ENCODE assay signal across 9 mouse cellular contexts in genomic region chr13:54282149-54282860, GRCm38 (mm10).
DNase-seq lines count a peak whose midpoint lies in the region; ATAC-seq and TF ChIP-seq lines count a peak whose summit lies in the region.
"Had no signal": no experiment of that assay in that cellular context is flagged by ENCODE, and none has a peak within 500 bp of the region (broad histone marks: within the 10 kb centered on the region; RNA-seq: fewer than 3 reads in every experiment).

No protein-coding gene starts in this region.

- 16% methylated on average over 17 of the region's 17 CpGs for WGBS in limb, embryonic 13.5 days

- H3K4me3 ChIP-seq in gastrocnemius, adult 2 months: peak overlapping the region; percentile 23; the same call in 1 of the 2 replicates
- H3K4me3 ChIP-seq in limb, embryonic 13.5 days: peak overlapping the region; percentile 29
- H3K4me3 ChIP-seq: myocyte had no signal

- intact Hi-C loops in gastrocnemius, adult 2 months (cut with DNase I): no loop called here

- no peaks in the 10 kb centered on the region for H3K9me3 ChIP-seq in limb, embryonic 13.5 days

- H3K36me3 ChIP-seq in limb, embryonic 13.5 days: no peaks in the 10 kb centered on the region

- no peak overlapping the region for H3K27ac ChIP-seq in gastrocnemius, adult 2 months
- no peak overlapping the region for H3K27ac ChIP-seq in limb, embryonic 13.5 days

- peak overlapping the region; percentile 60 for H3K4me2 ChIP-seq in limb, embryonic 13.5 days (replicated peaks)

- peak overlapping the region; percentile 39; the same call in 1 of the 2 replicates for H3K9ac ChIP-seq in limb, embryonic 13.5 days

- DNase-seq in gastrocnemius, adult 2 months: no peak
- no peak for DNase-seq in gastrocnemius, postnatal 25 days
- peak; percentile 23 for DNase-seq in right cerebral cortex, postnatal 14 days
- no peak for DNase-seq in right cerebral cortex, adult 2 months (ENCODE audit: low spot score in 2 of 2)
- DNase-seq in urinary bladder, postnatal 10 days (ENCODE audit: low spot score): no peak
- no peak for DNase-seq in spleen, adult 12 weeks (ENCODE audit: low spot score)
- no peak for DNase-seq in kidney, postnatal 25 days

- ATAC-seq in limb, embryonic 13.5 days (ENCODE audit: low FRiP score, low read depth): no peak

- H3K4me1 ChIP-seq in limb, embryonic 13.5 days: peaks cover 17% of the 10 kb centered on the region

- TF ChIP-seq CTCF in gastrocnemius, adult 2 months (IDR thresholded peaks at IDR 0.05): no peak

- H3K27me3 ChIP-seq in limb, embryonic 13.5 days: peaks cover 35% of the 10 kb centered on the region
